Mouse (Mus musculus): ENCODE measurements around the gene Art3. TPM values are rescaled to one million over a fixed set of nuclear protein-coding genes. Genes with fewer than 3 reads are reported as not detected.

Art3 gene
- polyA plus RNA-seq, 1 experiment = 26.2 TPM

DNA sequence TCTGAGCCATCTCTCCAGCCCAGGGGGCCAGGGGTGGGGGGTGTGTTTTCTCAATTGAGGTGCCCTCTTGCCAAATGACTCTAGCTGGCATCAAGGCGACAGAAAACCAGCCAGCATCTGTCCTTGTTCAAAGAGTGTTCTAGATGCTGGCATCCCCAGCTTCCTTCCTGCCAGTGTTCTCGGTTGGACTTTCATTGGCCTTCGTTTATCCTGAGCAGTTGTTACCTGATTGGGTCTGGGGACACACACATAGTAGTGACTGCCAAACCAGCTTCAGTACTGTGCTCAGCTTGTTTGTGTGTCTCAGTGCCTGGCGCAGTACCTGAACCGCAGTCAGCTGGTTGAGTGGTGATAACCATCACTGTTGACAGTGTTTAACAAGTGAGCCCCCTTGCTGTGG lies 54.5 kb downstream of the Art3 start:
- DNase-seq = no peak

GRCm38 (mm10) chr5:92386643-92387042 lies 55.0 kb downstream of the Art3 start:
- WGBS = 13% methylated on average over 6 of the region's 6 CpGs
- peaks cover 3% of the 10 kb centered on the region; the same call in 1 of the 2 replicates for H3K4me1 ChIP-seq (ENCODE audit: control insufficient read depth, insufficient read depth, low read length)
- H3K4me3 ChIP-seq (replicated peaks; ENCODE audit: extremely low read depth, low read depth, low read length) = no peak overlapping the region
- DNase-seq = no peak
- no peak for TF ChIP-seq POLR2A (IDR thresholded peaks at IDR 0.05; ENCODE audit: borderline replicate concordance, extremely low read depth, low read depth, low read length)
- no peak for TF ChIP-seq CTCF (IDR thresholded peaks at IDR 0.05; ENCODE audit: insufficient read depth, low read length)

More for the DNA sequence above, 54.5 kb downstream of the Art3 start:
- TF ChIP-seq CTCF (IDR thresholded peaks at IDR 0.05; ENCODE audit: insufficient read depth, low read length) = no peak
- no peak for TF ChIP-seq POLR2A (IDR thresholded peaks at IDR 0.05; ENCODE audit: borderline replicate concordance, extremely low read depth, low read depth, low read length)
- Histone ChIP-seq H3K4me1 (ENCODE audit: control insufficient read depth, insufficient read depth, low read length) (peaks cover 3% of the 10 kb centered on the region; the same call in 1 of the 2 replicates), H3K4me3 (replicated peaks; ENCODE audit: extremely low read depth, low read depth, low read length) (no peak overlapping the region)
- 56% methylated on average over 5 of the region's 5 CpGs for WGBS

DNA sequence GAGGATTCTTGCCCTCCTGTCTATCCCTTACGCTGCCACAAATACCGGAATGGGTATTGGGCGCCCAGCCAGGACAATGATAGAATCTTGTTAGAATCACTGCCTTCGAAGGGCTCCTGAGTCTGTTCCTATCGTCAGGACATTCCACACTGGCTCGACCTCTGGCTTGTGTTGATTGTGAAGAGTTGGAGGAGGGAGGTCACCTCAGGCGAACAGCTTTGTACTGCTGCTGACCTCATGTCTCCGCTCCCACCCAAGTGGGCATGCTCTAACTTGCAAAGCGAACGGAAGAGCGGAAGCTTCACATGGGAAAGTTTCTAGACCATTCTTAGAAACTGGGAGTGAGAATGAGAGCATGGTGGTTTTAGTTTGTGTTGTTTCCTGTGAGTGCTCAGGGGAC lies 55.8 kb downstream of the Art3 start:
- DNase-seq = no peak
- WGBS = 41% methylated on average over 11 of the region's 11 CpGs
- TF ChIP-seq CTCF (IDR thresholded peaks at IDR 0.05; ENCODE audit: insufficient read depth, low read length) (no peak), POLR2A (IDR thresholded peaks at IDR 0.05; ENCODE audit: borderline replicate concordance, extremely low read depth, low read depth, low read length) (peak; percentile 11; the same call in 1 of the 2 replicates)
- peaks cover 3% of the 10 kb centered on the region; the same call in 1 of the 2 replicates for H3K4me1 ChIP-seq (ENCODE audit: control insufficient read depth, insufficient read depth, low read length)
- no peak overlapping the region for H3K4me3 ChIP-seq (replicated peaks; ENCODE audit: extremely low read depth, low read depth, low read length)

GRCm38 (mm10) chr5:92389977-92390376 lies 58.4 kb downstream of the Art3 start:
- DNase-seq = no peak
- H3K4me3 ChIP-seq (replicated peaks; ENCODE audit: extremely low read depth, low read depth, low read length) = no peak overlapping the region
- H3K4me1 ChIP-seq (ENCODE audit: control insufficient read depth, insufficient read depth, low read length) = peaks cover 3% of the 10 kb centered on the region; the same call in 1 of the 2 replicates
- 51% methylated on average over 2 of the region's 2 CpGs for WGBS
- TF ChIP-seq CTCF (IDR thresholded peaks at IDR 0.05; ENCODE audit: insufficient read depth, low read length) = no peak
- TF ChIP-seq POLR2A (IDR thresholded peaks at IDR 0.05; ENCODE audit: borderline replicate concordance, extremely low read depth, low read depth, low read length) = no peak

GRCm38 (mm10) chr5:92390615-92391014 lies 59.0 kb downstream of the Art3 start:
- 54% methylated on average over 8 of the region's 8 CpGs for WGBS
- Histone ChIP-seq H3K4me3 (replicated peaks; ENCODE audit: extremely low read depth, low read depth, low read length) (no peak overlapping the region), H3K4me1 (ENCODE audit: control insufficient read depth, insufficient read depth, low read length) (peaks cover 3% of the 10 kb centered on the region; the same call in 1 of the 2 replicates)
- DNase-seq = no peak
- TF ChIP-seq CTCF (IDR thresholded peaks at IDR 0.05; ENCODE audit: insufficient read depth, low read length) = no peak
- TF ChIP-seq POLR2A (IDR thresholded peaks at IDR 0.05; ENCODE audit: borderline replicate concordance, extremely low read depth, low read depth, low read length) = no peak

- H3K4me1 ChIP-seq (ENCODE audit: control insufficient read depth, insufficient read depth, low read length) = no peaks in the 10 kb centered on the region
- TF ChIP-seq POLR2A (IDR thresholded peaks at IDR 0.05; ENCODE audit: borderline replicate concordance, extremely low read depth, low read depth, low read length) (no peak), CTCF (IDR thresholded peaks at IDR 0.05; ENCODE audit: insufficient read depth, low read length) (no peak)
- DNase-seq = no peak
- H3K4me3 ChIP-seq (replicated peaks; ENCODE audit: extremely low read depth, low read depth, low read length) = no peak overlapping the region
- 46% methylated on average over 18 of the region's 18 CpGs for WGBS
These were observed 60.9 kb downstream of the Art3 start for GRCm38 (mm10) chr5:92392542-92392941.

DNA sequence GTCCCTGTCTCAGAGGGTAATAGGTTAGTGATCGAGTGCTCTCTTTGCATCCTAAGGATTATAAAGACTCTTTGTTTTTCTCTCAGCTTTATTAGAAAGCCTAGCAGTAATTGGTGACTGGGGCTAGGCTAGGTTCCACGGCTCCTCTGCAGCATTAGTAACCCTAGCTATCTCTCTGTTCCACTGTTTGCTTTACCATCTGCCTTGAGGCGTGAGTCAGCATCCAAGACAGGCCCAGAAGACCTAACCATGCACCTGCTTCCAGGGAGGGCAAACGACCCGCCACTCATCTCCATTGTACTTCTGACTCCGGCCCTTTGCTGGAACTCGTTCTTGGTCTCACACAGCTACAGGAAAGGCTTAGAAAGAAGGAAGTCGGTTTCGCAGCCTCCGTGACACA lies 62.2 kb downstream of the Art3 start:
- Histone ChIP-seq H3K4me3 (replicated peaks; ENCODE audit: extremely low read depth, low read depth, low read length) (no peak overlapping the region), H3K4me1 (ENCODE audit: control insufficient read depth, insufficient read depth, low read length) (no peaks in the 10 kb centered on the region)
- TF ChIP-seq CTCF (IDR thresholded peaks at IDR 0.05; ENCODE audit: insufficient read depth, low read length) (no peak), POLR2A (IDR thresholded peaks at IDR 0.05; ENCODE audit: borderline replicate concordance, extremely low read depth, low read depth, low read length) (no peak)
- no peak for DNase-seq
- 39% methylated on average over 10 of the region's 10 CpGs for WGBS

GRCm38 (mm10) chr5:92395764-92396163 lies 64.1 kb downstream of the Art3 start:
- no peak for DNase-seq
- H3K4me3 ChIP-seq (replicated peaks; ENCODE audit: extremely low read depth, low read depth, low read length) = no peak overlapping the region
- TF ChIP-seq CTCF (IDR thresholded peaks at IDR 0.05; ENCODE audit: insufficient read depth, low read length) (no peak), POLR2A (IDR thresholded peaks at IDR 0.05; ENCODE audit: borderline replicate concordance, extremely low read depth, low read depth, low read length) (no peak)
- WGBS = 79% methylated on average over 3 of the region's 3 CpGs
- no peaks in the 10 kb centered on the region for H3K4me1 ChIP-seq (ENCODE audit: control insufficient read depth, insufficient read depth, low read length)

DNA sequence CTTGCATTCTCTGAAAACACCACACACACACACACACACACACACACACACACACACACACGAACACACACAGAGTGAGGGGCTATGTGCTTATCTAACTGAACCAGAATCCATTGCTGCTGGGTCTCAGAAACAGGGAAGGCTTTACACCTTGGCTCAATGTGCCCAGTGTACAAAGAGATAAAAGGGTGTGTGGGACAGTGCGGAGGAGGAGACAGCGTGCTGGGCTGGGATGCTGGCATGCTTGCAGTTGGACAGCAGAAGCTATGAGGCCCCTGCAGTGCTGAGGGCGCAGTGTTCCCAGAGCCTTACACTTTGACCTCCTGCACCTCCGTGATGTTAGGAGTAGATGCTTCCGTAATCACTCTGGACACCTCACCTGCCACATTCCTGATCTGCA lies 64.8 kb downstream of the Art3 start:
- TF ChIP-seq CTCF (IDR thresholded peaks at IDR 0.05; ENCODE audit: insufficient read depth, low read length) (no peak), POLR2A (IDR thresholded peaks at IDR 0.05; ENCODE audit: borderline replicate concordance, extremely low read depth, low read depth, low read length) (no peak)
- no peak overlapping the region for H3K4me3 ChIP-seq (replicated peaks; ENCODE audit: extremely low read depth, low read depth, low read length)
- DNase-seq = no peak
- H3K4me1 ChIP-seq (ENCODE audit: control insufficient read depth, insufficient read depth, low read length) = no peaks in the 10 kb centered on the region
- WGBS = 81% methylated on average over 6 of the region's 6 CpGs

DNA sequence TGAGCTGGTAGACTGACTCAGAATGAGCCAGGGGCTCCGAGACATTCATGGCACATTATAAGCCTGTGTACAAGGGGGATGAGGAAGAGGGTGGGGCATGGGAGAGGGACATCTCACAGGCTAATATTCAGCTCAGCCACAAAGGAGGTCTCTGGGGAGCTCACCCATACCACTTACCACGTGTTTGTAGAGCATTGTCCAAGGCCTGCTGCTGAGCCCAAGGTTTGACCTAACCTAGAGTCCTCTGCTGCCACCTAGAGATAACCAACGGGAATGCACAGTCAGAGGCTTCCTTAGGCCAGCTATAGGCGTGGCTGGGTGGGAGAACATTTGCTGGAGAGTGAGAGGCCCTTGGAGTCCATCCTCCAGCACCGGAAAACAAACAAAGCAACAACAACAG lies 66.5 kb downstream of the Art3 start:
- Histone ChIP-seq H3K4me3 (replicated peaks; ENCODE audit: extremely low read depth, low read depth, low read length) (no peak overlapping the region), H3K4me1 (ENCODE audit: control insufficient read depth, insufficient read depth, low read length) (no peaks in the 10 kb centered on the region)
- TF ChIP-seq CTCF (IDR thresholded peaks at IDR 0.05; ENCODE audit: insufficient read depth, low read length) = peak; percentile 87
- TF ChIP-seq POLR2A (IDR thresholded peaks at IDR 0.05; ENCODE audit: borderline replicate concordance, extremely low read depth, low read depth, low read length) = no peak
- DNase-seq = peak; percentile 64
- WGBS = 22% methylated on average over 5 of the region's 5 CpGs
